Mouse (Mus musculus) neural tube, embryonic 15.5 days (tissue): ENCODE measurements around the gene Sympk. TPM values are rescaled to one million over a fixed set of nuclear protein-coding genes. Genes with fewer than 3 reads are reported as not detected.

Experiments used
- ATAC-seq: fragments of 200-750 bp; cut with Nextera tagmentation; 2 replicates; pipeline ENCODE4 v1.8.0; 2017; ENCODE audit warnings: mild to moderate bottlenecking, moderate TSS enrichment, moderate library complexity; ENCODE audit not compliant: low FRiP score
- H3K27ac ChIP-seq: fragments of 300-500 bp; sonication (generic); replicated peaks from 2 replicates; pipeline ENCODE4 v1.5.1; 2015; ENCODE audit warnings: mild to moderate bottlenecking, inconsistent platforms
- H3K27me3 ChIP-seq: fragments of 300-500 bp; sonication (generic); replicated peaks from 2 replicates; pipeline ENCODE4 v1.6.1; 2015; ENCODE audit warnings: inconsistent platforms
- H3K36me3 ChIP-seq: fragments of 300-500 bp; sonication (generic); 2 replicates; pipeline ENCODE4 v1.6.1; 2015; ENCODE audit warnings: inconsistent platforms
- H3K4me1 ChIP-seq: fragments of 300-500 bp; sonication (generic); 2 replicates; pipeline ENCODE4 v1.6.1; 2015; ENCODE audit warnings: inconsistent platforms
- H3K4me2 ChIP-seq: fragments of 300-500 bp; sonication (generic); 2 replicates; pipeline ENCODE4 v1.6.1; 2015; ENCODE audit warnings: inconsistent platforms, mild to moderate bottlenecking, moderate library complexity
- H3K4me3 ChIP-seq: fragments of 300-500 bp; sonication (generic); replicated peaks from 2 replicates; pipeline ENCODE4 v1.5.1; 2015; ENCODE audit warnings: mild to moderate bottlenecking, inconsistent platforms
- H3K9ac ChIP-seq: fragments of 300-500 bp; sonication (generic); replicated peaks from 2 replicates; pipeline ENCODE4 v1.6.1; 2015; ENCODE audit warnings: mild to moderate bottlenecking, inconsistent platforms
- H3K9me3 ChIP-seq: fragments of 300-500 bp; sonication (generic); replicated peaks from 2 replicates; pipeline ENCODE4 v1.6.1; 2016; ENCODE audit warnings: inconsistent platforms
- WGBS: fragments of 180-500 bp; shearing (Covaris S2); methylation state at CpG from one replicate; pipeline ENCODE4 v1.1.7; 2015; ENCODE audit warnings: mixed read lengths; 5-methylcytosine and 5-hydroxymethylcytosine counted together
- microRNA-seq: library from miRNA; unstranded; fragments of <30 nt; microRNA quantifications from one replicate; pipeline ENCODE4, GENCODE M21; 2017
- polyA plus RNA-seq: library from polyadenylated mRNA; unstranded; fragments of >200 nt; fragmentation: Nextera tagmentation; extraction: Ambion mirVana; gene quantifications from 2 replicates; pipeline ENCODE4 v1.2.1, GENCODE M21; 2015

Gene Sympk
- polyA plus RNA-seq, 1 experiment from 2014 or later, result 26.4 TPM

- peaks cover 10% of the 10 kb centered on the region; the same call in 1 of the 2 replicates for H3K36me3 ChIP-seq
- peak overlapping the region; percentile 54 for H3K4me3 ChIP-seq
- peaks cover 58% of the 10 kb centered on the region for H3K4me1 ChIP-seq
- H3K4me2 ChIP-seq, result peak overlapping the region; percentile 98
- peak overlapping the region; percentile 18; the same call in 1 of the 2 replicates for H3K27ac ChIP-seq
- H3K9me3 ChIP-seq, result no peaks in the 10 kb centered on the region
- ATAC-seq, result no peak
- peaks cover 37% of the 10 kb centered on the region for H3K27me3 ChIP-seq
- peak overlapping the region; percentile 42 for H3K9ac ChIP-seq
- 2% methylated on average over 19 of the region's 19 CpGs for whole genome bisulfite sequencing
These were observed 71.6 kb downstream of the Sympk start for GRCm38 (mm10) chr7:19095751-19096110.

DNA sequence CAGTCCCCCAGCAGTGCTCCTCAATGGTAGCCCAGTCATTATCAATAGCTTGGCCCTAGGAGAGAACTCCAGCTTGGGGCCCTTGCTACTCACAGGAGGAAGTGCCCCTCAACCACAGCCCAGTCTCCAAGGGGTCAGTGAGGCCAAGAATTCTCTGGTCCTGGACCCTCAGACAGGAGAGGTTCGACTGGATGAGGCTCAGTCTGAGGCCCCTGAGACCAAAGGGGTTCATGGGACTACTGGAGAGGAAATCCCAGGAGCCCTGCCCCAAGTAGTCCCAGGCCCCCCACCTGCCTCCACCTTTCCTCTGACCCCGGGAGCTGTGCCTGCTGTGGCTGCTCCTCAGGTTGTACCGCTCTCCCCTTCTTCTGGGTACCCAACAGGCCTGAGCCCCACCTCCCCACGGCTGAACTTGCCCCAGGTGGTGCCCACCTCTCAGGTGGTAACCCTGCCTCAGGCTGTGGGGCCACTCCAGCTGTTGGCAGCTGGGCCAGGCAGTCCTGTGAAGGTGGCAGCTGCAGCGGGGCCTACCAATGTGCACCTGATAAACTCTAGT, 72.3 kb downstream of the Sympk start:
- no peak overlapping the region for H3K9ac ChIP-seq
- 55% methylated on average over 5 of the region's 5 CpGs for WGBS
- H3K4me2 ChIP-seq, result peak overlapping the region; percentile 98
- peaks cover 29% of the 10 kb centered on the region for H3K27me3 ChIP-seq
- H3K4me3 ChIP-seq, result peak overlapping the region; percentile 54
- no peak for ATAC-seq
- peaks cover 58% of the 10 kb centered on the region for H3K4me1 ChIP-seq
- no peaks in the 10 kb centered on the region for H3K9me3 ChIP-seq
- H3K27ac ChIP-seq, result 0 out of 2 replicates have a peak overlapping the region, but pooled peaks have one; percentile 18
- peaks cover 4% of the 10 kb centered on the region; the same call in 1 of the 2 replicates for H3K36me3 ChIP-seq

DNA sequence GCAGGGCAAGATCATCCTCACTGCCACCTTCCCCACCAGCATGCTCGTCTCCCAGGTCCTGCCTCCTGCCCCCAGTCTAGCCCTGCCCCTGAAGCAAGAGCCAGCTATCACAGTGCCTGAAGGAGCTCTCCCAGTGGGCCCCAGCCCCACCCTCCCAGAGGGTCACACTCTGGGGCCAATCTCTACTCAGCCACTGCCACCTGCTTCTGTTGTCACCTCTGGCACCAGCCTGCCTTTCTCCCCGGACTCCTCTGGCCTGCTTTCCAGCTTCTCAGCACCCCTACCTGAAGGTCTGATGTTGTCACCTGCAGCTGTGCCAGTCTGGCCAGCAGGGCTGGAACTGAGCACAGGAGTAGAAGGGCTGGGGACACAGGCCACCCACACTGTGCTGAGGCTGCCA, 73.0 kb downstream of the Sympk start:
- 70% methylated on average over 2 of the region's 2 CpGs for WGBS
- H3K4me2 ChIP-seq, result no peak overlapping the region

GRCm38 (mm10) chr7:19097863-19098262, 73.7 kb downstream of the Sympk start:
- Histone ChIP-seq H3K36me3 (peaks cover 6% of the 10 kb centered on the region; the same call in 1 of the 2 replicates), H3K4me1 (peaks cover 45% of the 10 kb centered on the region), H3K27ac (no peak overlapping the region), H3K27me3 (peaks cover 25% of the 10 kb centered on the region), H3K4me2 (no peak overlapping the region), H3K9ac (no peak overlapping the region), H3K4me3 (no peak overlapping the region), H3K9me3 (no peaks in the 10 kb centered on the region)
- ATAC-seq, result no peak

More for the DNA sequence above, 73.0 kb downstream of the Sympk start:
- Histone ChIP-seq H3K27ac (no peak overlapping the region), H3K36me3 (no peaks in the 10 kb centered on the region; the same call in 1 of the 2 replicates), H3K9me3 (no peaks in the 10 kb centered on the region), H3K4me1 (peaks cover 52% of the 10 kb centered on the region), H3K27me3 (peaks cover 25% of the 10 kb centered on the region), H3K9ac (no peak overlapping the region), H3K4me3 (no peak overlapping the region)
- ATAC-seq, result no peak

DNA sequence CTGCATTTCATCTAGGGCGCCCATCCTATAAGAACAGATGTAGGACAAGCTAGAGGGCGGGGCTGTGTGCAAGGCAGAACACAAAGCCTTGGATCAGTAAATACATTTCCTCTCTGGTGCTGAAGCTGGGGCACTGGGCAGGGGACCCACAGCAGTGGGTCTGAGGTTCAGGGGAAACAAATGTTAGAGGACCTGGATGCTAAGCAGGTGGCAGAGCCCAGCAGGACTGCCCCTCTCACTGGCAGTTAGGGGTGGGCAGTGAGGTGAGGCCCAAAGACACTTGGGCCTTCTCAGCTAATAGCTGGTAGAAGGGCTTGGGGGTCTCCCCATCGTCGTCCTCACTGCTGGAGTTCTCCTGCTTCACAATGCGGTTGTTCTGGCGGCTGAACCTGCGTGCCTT, 74.6 kb downstream of the Sympk start:
- Histone ChIP-seq H3K9me3 (no peaks in the 10 kb centered on the region), H3K4me1 (peaks cover 36% of the 10 kb centered on the region), H3K36me3 (peaks cover 6% of the 10 kb centered on the region; the same call in 1 of the 2 replicates), H3K27me3 (peaks cover 20% of the 10 kb centered on the region), H3K4me2 (no peak overlapping the region), H3K27ac (no peak overlapping the region), H3K4me3 (no peak overlapping the region), H3K9ac (no peak overlapping the region)
- no peak for ATAC-seq
- 72% methylated on average over 7 of the region's 7 CpGs for WGBS

- peaks cover 10% of the 10 kb centered on the region; the same call in 1 of the 2 replicates for H3K27me3 ChIP-seq
- H3K4me2 ChIP-seq, result no peak overlapping the region
- no peak for ATAC-seq
- WGBS, result 89% methylated on average over 1 of the region's 1 CpGs
- no peak overlapping the region for H3K27ac ChIP-seq
- H3K4me1 ChIP-seq, result peaks cover 21% of the 10 kb centered on the region
- peaks cover 9% of the 10 kb centered on the region for H3K36me3 ChIP-seq
- H3K9ac ChIP-seq, result no peak overlapping the region
- H3K4me3 ChIP-seq, result no peak overlapping the region
- no peaks in the 10 kb centered on the region for H3K9me3 ChIP-seq
These were observed 76.1 kb downstream of the Sympk start for GRCm38 (mm10) chr7:19100290-19100689.

GRCm38 (mm10) chr7:19103741-19104140, 79.6 kb downstream of the Sympk start:
- H3K9me3 ChIP-seq, result no peaks in the 10 kb centered on the region
- H3K4me2 ChIP-seq, result no peak overlapping the region
- H3K27me3 ChIP-seq, result no peaks in the 10 kb centered on the region
- no peak for ATAC-seq
- peaks cover 9% of the 10 kb centered on the region for H3K36me3 ChIP-seq
- H3K4me1 ChIP-seq, result no peaks in the 10 kb centered on the region
- H3K27ac ChIP-seq, result no peak overlapping the region
- H3K4me3 ChIP-seq, result no peak overlapping the region
- H3K9ac ChIP-seq, result no peak overlapping the region

Small RNA genes lying within 50 kb of the gene (microRNA-seq; reads per million reads assigned to microRNA genes)
- 0.52 reads per million for gene Mir3100

Other genes starting within 250 kb of the Sympk start
- not detected in 2 replicates for gene Psg19, start 225.9 kb upstream of the Sympk start, polyA plus RNA-seq
- gene Psg17, start 202.8 kb upstream of the Sympk start, polyA plus RNA-seq, result 0.14 TPM in 1 of 2 replicates, not detected in the other
- 0.51 and 0.70 TPM in 2 replicates for gene Mill2, start 184.4 kb upstream of the Sympk start, polyA plus RNA-seq
- 19.2 and 26.6 TPM in 2 replicates for gene Pglyrp1, start 153.0 kb upstream of the Sympk start, polyA plus RNA-seq
- 29.9 and 31.9 TPM in 2 replicates for gene Ccdc61, start 114.0 kb upstream of the Sympk start, polyA plus RNA-seq
- 9.4 and 10.6 TPM in 2 replicates for gene Nova2, start 98.5 kb upstream of the Sympk start, polyA plus RNA-seq
- 0.84 and 0.93 TPM in 2 replicates for gene Nanos2, start 37.0 kb upstream of the Sympk start, polyA plus RNA-seq
- 7.6 and 8.0 TPM in 2 replicates for gene Mypop, start 33.1 kb upstream of the Sympk start, polyA plus RNA-seq
- 28.4 and 28.6 TPM in 2 replicates for gene Irf2bp1, start 20.3 kb upstream of the Sympk start, polyA plus RNA-seq
- 0.31 and 1.3 TPM in 2 replicates for gene Foxa3, start 839 bp upstream of the Sympk start, polyA plus RNA-seq
- gene Rsph6a, start 30.3 kb downstream of the Sympk start, polyA plus RNA-seq, result 0.24 TPM in 1 of 2 replicates, not detected in the other
- gene Dmwd, start 51.9 kb downstream of the Sympk start, polyA plus RNA-seq, result 30.3 and 35.8 TPM in 2 replicates
- 10.0 and 14.9 TPM in 2 replicates for gene Dmpk, start 59.5 kb downstream of the Sympk start, polyA plus RNA-seq
- 1.8 and 3.1 TPM in 2 replicates for gene Six5, start 70.2 kb downstream of the Sympk start, polyA plus RNA-seq
- gene Gm4969, start 94.0 kb downstream of the Sympk start, polyA plus RNA-seq, result 7.5 and 8.2 TPM in 2 replicates
- 15.5 and 17.0 TPM in 2 replicates for gene Fbxo46, start 95.5 kb downstream of the Sympk start, polyA plus RNA-seq
- gene Qpctl, start 124.9 kb downstream of the Sympk start, polyA plus RNA-seq, result 21.7 and 24.5 TPM in 2 replicates
- 122 and 124 TPM in 2 replicates for gene Snrpd2, start 125.3 kb downstream of the Sympk start, polyA plus RNA-seq
- gene Gipr, start 141.8 kb downstream of the Sympk start, polyA plus RNA-seq, result 1.2 and 2.1 TPM in 2 replicates
- 11.6 and 13.3 TPM in 2 replicates for gene Eml2, start 152.0 kb downstream of the Sympk start, polyA plus RNA-seq
- gene Gpr4, start 188.2 kb downstream of the Sympk start, polyA plus RNA-seq, result 3.1 and 3.3 TPM in 2 replicates
- 37.8 and 37.9 TPM in 2 replicates for gene Opa3, start 204.0 kb downstream of the Sympk start, polyA plus RNA-seq
- 40.9 and 55.5 TPM in 2 replicates for gene Vasp, start 247.4 kb downstream of the Sympk start, polyA plus RNA-seq